Mouse (Mus musculus): ENCODE measurements around the gene Cmtm4. TPM values are rescaled to one million over a fixed set of nuclear protein-coding genes. Genes with fewer than 3 reads are reported as not detected.

The Cmtm4 gene
- 7.8 and 8.4 TPM in 2 replicates for polyA plus RNA-seq (2012; rRNA removed)

DNA sequence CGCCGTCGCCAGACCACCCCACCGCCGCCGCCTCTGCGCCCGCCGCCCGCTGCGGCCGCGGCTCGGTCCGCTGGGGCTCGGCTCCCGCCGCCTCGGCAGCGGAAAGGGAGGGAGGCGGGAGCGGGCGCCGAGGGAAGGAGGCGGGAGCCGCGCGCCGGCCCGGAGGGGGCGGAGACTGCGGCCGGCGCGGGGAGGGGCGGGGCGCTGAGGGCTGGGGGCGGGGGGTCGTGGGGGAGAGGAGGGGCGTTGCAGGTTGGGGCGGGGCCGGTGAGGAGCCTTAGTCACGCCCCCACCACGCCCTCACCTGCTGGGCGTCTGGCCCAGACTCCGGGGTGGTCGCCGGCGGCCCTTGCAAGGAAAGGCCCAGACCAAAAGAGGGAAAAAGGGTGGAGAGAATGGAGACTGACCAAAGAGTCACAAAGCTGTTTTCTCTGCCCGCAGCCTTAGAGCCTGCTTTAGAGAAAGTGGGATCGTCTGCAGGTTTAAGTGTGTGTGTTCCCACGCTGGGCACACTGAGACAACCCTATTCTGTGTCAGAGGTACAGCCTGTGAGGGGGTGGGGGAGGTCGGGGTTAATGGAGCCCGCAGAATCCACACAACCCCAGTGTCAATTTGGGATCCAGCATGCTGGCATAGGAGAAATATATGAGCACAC, at the start of gene Cmtm4:
Cmtm4 (minus strand) TSS at position 105 of the 655 bp plus-strand sequence.
- TF ChIP-seq POLR2A (IDR thresholded peaks at IDR 0.05; ENCODE audit: control insufficient read depth, extremely low read depth, insufficient read depth, low read length, poor library complexity), result peak; percentile 62
- TF ChIP-seq CTCF (IDR thresholded peaks at IDR 0.05; ENCODE audit: borderline replicate concordance, control insufficient read depth, extremely low read depth, insufficient read depth, low read length, poor library complexity), result no peak
- WGBS, result 5% methylated on average over 27 of the region's 54 CpGs
- Histone ChIP-seq H3K27ac (ENCODE audit: control insufficient read depth, insufficient read depth, low read length) (no peak within 1 kb of the TSS), H3K4me3 (ENCODE audit: control insufficient read depth, insufficient read depth, low read length) (peak within 1 kb of the TSS; percentile 58), H3K4me1 (replicated peaks; ENCODE audit: control insufficient read depth, insufficient read depth, low read length) (peaks cover 7% of the 10 kb centered on the region), H3K36me3 (ENCODE audit: control insufficient read depth, insufficient read depth, low read length) (no peaks in the 10 kb centered on the region), H3K27me3 (ENCODE audit: control insufficient read depth, insufficient read depth, low read length) (no peaks in the 10 kb centered on the region)
- peak; percentile 70 for DNase-seq

GRCm38 (mm10) chr8:104445248-104445647, 49.6 kb upstream of the Cmtm4 start:
- Histone ChIP-seq H3K4me1 (replicated peaks; ENCODE audit: control insufficient read depth, insufficient read depth, low read length) (peaks cover 10% of the 10 kb centered on the region), H3K27ac (ENCODE audit: control insufficient read depth, insufficient read depth, low read length) (no peak overlapping the region), H3K27me3 (ENCODE audit: control insufficient read depth, insufficient read depth, low read length) (no peaks in the 10 kb centered on the region), H3K36me3 (ENCODE audit: control insufficient read depth, insufficient read depth, low read length) (peaks cover 2% of the 10 kb centered on the region; the same call in 1 of the 2 replicates), H3K4me3 (ENCODE audit: control insufficient read depth, insufficient read depth, low read length) (no peak overlapping the region)
- WGBS, result 82% methylated on average over 6 of the region's 6 CpGs
- no peak for TF ChIP-seq CTCF (IDR thresholded peaks at IDR 0.05; ENCODE audit: borderline replicate concordance, control insufficient read depth, extremely low read depth, insufficient read depth, low read length, poor library complexity)
- no peak for TF ChIP-seq POLR2A (IDR thresholded peaks at IDR 0.05; ENCODE audit: control insufficient read depth, extremely low read depth, insufficient read depth, low read length, poor library complexity)
- DNase-seq, result no peak

- peak overlapping the region; percentile 96; the same call in 1 of the 2 replicates for H3K4me3 ChIP-seq (ENCODE audit: control insufficient read depth, insufficient read depth, low read length)
- no peak overlapping the region for H3K27ac ChIP-seq (ENCODE audit: control insufficient read depth, insufficient read depth, low read length)
- H3K27me3 ChIP-seq (ENCODE audit: control insufficient read depth, insufficient read depth, low read length), result no peaks in the 10 kb centered on the region
- H3K36me3 ChIP-seq (ENCODE audit: control insufficient read depth, insufficient read depth, low read length), result peaks cover 16% of the 10 kb centered on the region
- TF ChIP-seq POLR2A (IDR thresholded peaks at IDR 0.05; ENCODE audit: control insufficient read depth, extremely low read depth, insufficient read depth, low read length, poor library complexity) (no peak), CTCF (IDR thresholded peaks at IDR 0.05; ENCODE audit: borderline replicate concordance, control insufficient read depth, extremely low read depth, insufficient read depth, low read length, poor library complexity) (no peak)
- 68% methylated on average over 7 of the region's 7 CpGs for WGBS
- no peak for DNase-seq
- H3K4me1 ChIP-seq (replicated peaks; ENCODE audit: control insufficient read depth, insufficient read depth, low read length), result peaks cover 10% of the 10 kb centered on the region
Observed at GRCm38 (mm10) chr8:104443125-104443679, 47.6 kb upstream of the Cmtm4 start.

DNA sequence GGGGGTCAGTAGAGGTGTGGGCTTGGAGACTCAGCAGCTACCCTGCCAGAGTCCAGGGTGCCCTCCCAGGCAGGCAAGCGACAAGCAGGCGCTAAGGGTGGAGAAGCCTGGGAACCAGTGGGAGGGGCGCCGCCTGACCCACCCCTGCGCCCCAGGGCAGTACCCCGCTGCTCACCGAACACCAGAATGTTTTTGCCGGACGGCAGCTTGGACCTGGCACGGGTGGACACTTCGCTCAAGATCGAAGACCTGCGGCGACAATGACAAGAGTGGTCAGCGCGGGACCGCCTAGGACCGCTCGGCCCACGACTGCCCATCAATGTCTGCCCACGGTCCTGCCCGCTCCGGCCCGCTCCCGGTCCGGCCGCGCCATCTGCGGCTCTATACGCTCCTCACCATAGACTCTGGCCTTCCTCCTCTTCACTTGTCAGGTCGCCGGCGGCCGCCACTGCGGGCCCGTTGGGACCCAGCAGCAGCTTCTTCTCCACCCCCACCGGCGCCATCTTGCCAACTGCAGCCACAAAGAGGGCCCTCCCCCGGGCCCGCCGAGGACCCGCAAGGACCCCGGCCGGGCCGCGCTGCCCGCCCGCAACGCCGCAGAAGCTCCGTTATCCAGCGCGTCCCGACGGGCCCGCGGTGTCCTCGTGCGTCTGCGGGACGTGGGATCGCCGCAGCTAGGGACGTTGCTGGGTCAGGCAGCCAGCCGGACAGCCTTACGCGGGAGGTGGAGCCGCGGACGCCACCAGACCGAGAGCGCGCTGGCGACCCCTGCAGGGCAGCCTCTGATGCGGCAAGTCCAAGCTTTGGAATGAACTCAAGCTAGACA, 46.9 kb upstream of the Cmtm4 start, which contains the start of gene Dync1li2:
Dync1li2 (minus strand) TSS at position 749 of the 826 bp plus-strand sequence.
- peak; percentile 94 for DNase-seq
- H3K4me1 ChIP-seq (replicated peaks; ENCODE audit: control insufficient read depth, insufficient read depth, low read length), result peaks cover 10% of the 10 kb centered on the region
- peak; percentile 88 for TF ChIP-seq CTCF (IDR thresholded peaks at IDR 0.05; ENCODE audit: borderline replicate concordance, control insufficient read depth, extremely low read depth, insufficient read depth, low read length, poor library complexity)
- peak; percentile 57 for TF ChIP-seq POLR2A (IDR thresholded peaks at IDR 0.05; ENCODE audit: control insufficient read depth, extremely low read depth, insufficient read depth, low read length, poor library complexity)

DNA sequence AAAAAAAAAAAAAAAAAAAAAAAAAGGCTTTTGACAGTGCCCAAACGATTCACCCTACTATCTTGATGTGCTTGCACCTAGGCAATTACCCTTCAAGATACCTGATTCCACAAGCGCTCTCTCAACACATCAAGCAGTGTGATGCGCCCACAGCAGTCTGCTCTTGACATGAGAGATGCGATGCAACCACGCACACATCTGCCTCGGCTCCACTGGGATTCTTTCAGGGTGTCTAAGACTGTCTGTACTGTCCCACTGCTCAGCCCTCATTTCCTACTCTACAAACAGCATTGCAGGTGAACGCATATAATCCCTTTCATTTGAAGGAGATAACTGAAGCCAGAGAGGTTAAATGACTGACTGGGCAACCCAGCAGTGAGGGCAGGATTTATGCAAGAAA, 46.0 kb upstream of the Cmtm4 start:
- WGBS, result 67% methylated on average over 7 of the region's 7 CpGs
- H3K27me3 ChIP-seq (ENCODE audit: control insufficient read depth, insufficient read depth, low read length), result no peaks in the 10 kb centered on the region
- peaks cover 11% of the 10 kb centered on the region for H3K4me1 ChIP-seq (replicated peaks; ENCODE audit: control insufficient read depth, insufficient read depth, low read length)
- TF ChIP-seq CTCF (IDR thresholded peaks at IDR 0.05; ENCODE audit: borderline replicate concordance, control insufficient read depth, extremely low read depth, insufficient read depth, low read length, poor library complexity) (no peak), POLR2A (IDR thresholded peaks at IDR 0.05; ENCODE audit: control insufficient read depth, extremely low read depth, insufficient read depth, low read length, poor library complexity) (no peak)
- H3K36me3 ChIP-seq (ENCODE audit: control insufficient read depth, insufficient read depth, low read length), result peaks cover 27% of the 10 kb centered on the region
- DNase-seq, result no peak
- no peak overlapping the region for H3K27ac ChIP-seq (ENCODE audit: control insufficient read depth, insufficient read depth, low read length)
- H3K4me3 ChIP-seq (ENCODE audit: control insufficient read depth, insufficient read depth, low read length), result peak overlapping the region; percentile 96; the same call in 1 of the 2 replicates

More for the DNA sequence above, 46.9 kb upstream of the Cmtm4 start, which contains the start of gene Dync1li2:
- Histone ChIP-seq H3K4me3 (ENCODE audit: control insufficient read depth, insufficient read depth, low read length) (peak within 1 kb of the TSS; percentile 96), H3K27me3 (ENCODE audit: control insufficient read depth, insufficient read depth, low read length) (no peaks in the 10 kb centered on the region), H3K36me3 (ENCODE audit: control insufficient read depth, insufficient read depth, low read length) (peaks cover 18% of the 10 kb centered on the region), H3K27ac (ENCODE audit: control insufficient read depth, insufficient read depth, low read length) (no peak within 1 kb of the TSS)
- under 1% methylated on average over 74 of the region's 75 CpGs for WGBS

DNA sequence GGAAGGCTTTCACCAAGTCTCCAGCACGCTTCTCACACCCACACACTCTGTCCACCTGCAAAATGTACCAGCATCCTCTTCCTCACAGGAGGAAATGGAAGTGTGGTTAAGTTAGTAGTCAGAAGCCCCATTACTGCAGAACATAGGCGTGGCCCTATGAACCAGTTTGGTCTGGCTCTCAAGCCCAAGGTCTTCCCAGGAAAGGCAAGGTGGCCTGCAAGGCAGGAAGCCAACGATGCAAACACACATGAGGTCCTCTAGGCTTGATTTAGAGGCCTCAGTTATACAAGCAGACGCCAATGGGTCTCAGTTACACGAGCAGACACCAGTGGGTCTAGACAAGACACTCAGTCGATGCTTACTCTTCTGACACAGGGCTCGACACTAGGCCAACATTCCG, 43.9 kb upstream of the Cmtm4 start:
- H3K4me1 ChIP-seq (replicated peaks; ENCODE audit: control insufficient read depth, insufficient read depth, low read length), result peaks cover 21% of the 10 kb centered on the region
- 87% methylated on average over 8 of the region's 8 CpGs for WGBS
- H3K36me3 ChIP-seq (ENCODE audit: control insufficient read depth, insufficient read depth, low read length), result peaks cover 38% of the 10 kb centered on the region
- H3K27me3 ChIP-seq (ENCODE audit: control insufficient read depth, insufficient read depth, low read length), result no peaks in the 10 kb centered on the region
- no peak overlapping the region for H3K4me3 ChIP-seq (ENCODE audit: control insufficient read depth, insufficient read depth, low read length)
- DNase-seq, result no peak
- no peak for TF ChIP-seq CTCF (IDR thresholded peaks at IDR 0.05; ENCODE audit: borderline replicate concordance, control insufficient read depth, extremely low read depth, insufficient read depth, low read length, poor library complexity)
- no peak for TF ChIP-seq POLR2A (IDR thresholded peaks at IDR 0.05; ENCODE audit: control insufficient read depth, extremely low read depth, insufficient read depth, low read length, poor library complexity)
- H3K27ac ChIP-seq (ENCODE audit: control insufficient read depth, insufficient read depth, low read length), result no peak overlapping the region

Measured in thymus, adult 2 months (tissue).